Mouse (Mus musculus) left cerebral cortex, adult 18-20 months (tissue): Measurements from ENCODE around the gene Slfn1. TPM values are rescaled to one million over a fixed set of nuclear protein-coding genes. Genes with fewer than 3 reads are reported as not detected.
"Not testable (repeated sequence)": the region's sequence is repeated elsewhere in the genome, so short reads cannot be mapped to it uniquely, and the experiment has no call there.

Experiments
- DNase-seq, 2 experiments: peaks; one replicate each; pipeline ENCODE4 v3.0.0; 2021 to 2022; ENCODE audit warnings: low spot score in 2 of 2, mixed read lengths in 1 of 2
- long read RNA-seq, 2 experiments: library from polyadenylated mRNA; stranded (forward); transcript quantifications; one replicate each; pipeline ENCODE4 v2.0.0; 2021
- total RNA-seq, 2 experiments: library from RNA; stranded (reverse); gene quantifications; 2 replicates each; pipeline ENCODE4 v1.2.3; 2021

Slfn1 gene
- not detected for total RNA-seq
- long read RNA-seq, experiment 1: 0 reads
- long read RNA-seq, experiment 2: 0 reads

DNA sequence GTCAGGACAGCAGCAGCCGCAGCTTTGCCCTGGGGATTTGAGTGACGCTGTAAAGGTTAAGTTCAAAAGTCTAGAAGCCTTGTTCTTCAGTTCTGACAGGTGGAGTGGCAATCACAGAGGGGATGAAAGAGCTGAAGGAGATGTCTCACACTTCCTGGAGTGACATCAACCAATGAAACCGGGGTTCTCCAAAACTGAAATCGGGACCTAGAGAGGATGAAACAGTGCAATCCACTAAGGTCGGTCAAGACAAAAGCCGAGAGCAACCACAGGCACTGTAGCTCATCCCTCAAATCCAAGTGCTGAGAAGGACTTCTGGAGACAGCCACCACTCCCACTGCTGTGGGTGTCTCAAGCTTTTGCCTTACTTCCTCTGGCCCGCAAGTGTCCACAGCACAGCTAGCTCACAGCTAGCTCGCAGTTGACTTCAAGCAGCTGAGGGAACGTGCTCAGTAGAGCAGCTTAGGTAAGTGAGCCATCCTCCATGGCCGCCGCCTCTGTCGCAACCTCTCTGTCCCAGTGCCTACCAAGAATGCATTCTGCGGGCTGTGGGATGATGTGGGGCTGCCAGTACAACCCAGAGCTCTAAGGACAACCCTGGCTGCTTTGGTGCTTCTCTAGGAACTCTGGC is at the start of gene Slfn1:
TSS of gene Slfn1 (plus strand) at position 253 of the 631 bp plus-strand sequence.
- no peak for DNase-seq

DNA sequence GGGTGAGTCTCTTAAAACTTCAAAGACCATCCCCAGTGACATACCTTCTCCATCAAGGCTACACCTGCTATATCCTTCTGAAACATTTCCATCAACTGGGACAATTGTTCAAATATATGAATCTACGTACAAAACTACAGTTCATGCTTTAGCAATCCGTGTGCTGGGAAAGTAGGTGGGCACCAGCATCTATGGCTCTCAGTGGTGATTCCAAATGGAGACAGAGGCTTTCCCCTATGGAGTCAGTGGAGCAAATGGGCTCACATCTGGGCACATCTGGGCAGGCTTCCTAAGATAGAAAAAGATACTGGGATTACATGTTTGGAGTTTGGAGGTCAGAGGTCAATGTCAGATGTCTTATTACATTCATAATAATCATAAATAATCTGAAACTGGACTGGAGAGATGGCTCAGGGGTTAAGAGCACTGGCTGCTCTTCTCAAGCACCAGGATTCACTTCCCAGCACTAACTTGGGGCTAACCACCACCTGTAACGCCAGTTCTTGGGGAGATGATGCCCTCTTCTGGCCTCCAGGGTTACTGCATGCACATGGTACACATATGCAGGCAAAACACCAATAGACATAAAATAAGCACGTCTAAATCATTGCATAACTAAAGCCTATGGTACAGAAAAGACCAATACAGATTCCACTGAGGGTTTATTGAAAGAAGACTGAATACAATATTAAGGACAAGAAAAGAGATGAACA is 48.5 kb upstream of the Slfn1 start:
- no peak for DNase-seq

DNA sequence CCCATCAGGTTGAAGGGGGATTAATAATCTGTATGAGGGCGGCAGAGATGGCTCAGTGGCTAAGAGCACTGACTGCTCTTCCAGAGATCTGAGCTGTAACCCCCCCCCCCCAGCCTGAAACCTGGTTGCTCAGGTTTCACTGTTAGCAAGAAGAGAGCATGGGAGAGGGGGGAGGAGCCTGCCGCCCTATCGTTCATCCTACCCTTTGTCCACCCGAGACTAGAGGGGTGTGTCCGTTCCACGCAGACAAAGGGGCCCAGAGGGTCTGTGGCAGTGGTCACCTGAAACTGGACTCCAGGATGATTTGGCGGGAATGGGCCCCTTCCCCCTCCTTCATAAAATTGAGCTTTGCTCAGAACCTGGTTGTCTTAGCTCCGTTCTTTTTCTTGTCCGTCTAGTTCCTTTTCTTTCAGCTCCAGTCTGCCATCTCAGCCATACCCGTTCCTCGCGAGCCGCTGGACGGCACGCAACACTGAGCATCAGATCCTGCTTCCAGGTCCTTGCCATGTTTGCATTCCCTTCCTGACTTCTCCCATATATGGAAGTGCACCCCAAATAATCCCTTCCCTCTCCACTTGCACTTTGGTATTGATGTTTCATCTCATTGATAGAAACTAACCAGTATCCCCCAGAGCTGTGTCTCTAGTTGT is 46.2 kb upstream of the Slfn1 start:
- no peak for DNase-seq

DNA sequence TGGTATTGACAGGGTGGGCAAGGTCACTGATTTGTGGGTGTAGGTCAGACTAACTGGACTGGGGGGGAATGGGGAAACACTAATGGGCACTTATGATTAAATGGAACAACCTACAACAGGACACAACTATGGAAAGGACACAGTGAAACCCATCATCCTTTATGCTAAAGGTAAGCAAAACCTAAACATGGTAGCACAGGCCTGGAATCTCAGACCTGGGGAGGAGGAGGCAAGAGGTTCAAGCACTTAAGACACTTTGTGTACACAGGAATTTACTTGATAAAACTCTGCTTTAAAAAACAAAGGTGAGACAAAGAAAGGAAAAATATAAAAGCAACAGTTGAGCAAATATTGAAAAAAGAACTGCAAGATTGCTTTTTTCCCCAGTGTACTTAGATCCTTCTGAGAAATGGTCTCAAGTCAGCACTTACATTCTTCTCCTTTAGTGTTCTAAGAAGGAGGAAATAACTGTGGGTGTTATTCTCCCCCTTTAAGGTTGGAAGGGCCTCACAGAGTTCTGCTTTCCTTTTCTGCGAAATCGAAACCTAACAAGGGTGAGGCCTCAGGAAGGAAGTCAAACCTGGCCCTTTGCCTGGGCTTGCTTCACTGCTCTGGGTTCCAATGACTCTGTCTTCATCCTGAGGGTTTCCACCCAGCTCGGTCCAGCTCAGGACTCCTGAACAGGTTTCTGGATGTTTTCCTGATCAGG is 38.8 kb upstream of the Slfn1 start:
- no peak for DNase-seq

DNA sequence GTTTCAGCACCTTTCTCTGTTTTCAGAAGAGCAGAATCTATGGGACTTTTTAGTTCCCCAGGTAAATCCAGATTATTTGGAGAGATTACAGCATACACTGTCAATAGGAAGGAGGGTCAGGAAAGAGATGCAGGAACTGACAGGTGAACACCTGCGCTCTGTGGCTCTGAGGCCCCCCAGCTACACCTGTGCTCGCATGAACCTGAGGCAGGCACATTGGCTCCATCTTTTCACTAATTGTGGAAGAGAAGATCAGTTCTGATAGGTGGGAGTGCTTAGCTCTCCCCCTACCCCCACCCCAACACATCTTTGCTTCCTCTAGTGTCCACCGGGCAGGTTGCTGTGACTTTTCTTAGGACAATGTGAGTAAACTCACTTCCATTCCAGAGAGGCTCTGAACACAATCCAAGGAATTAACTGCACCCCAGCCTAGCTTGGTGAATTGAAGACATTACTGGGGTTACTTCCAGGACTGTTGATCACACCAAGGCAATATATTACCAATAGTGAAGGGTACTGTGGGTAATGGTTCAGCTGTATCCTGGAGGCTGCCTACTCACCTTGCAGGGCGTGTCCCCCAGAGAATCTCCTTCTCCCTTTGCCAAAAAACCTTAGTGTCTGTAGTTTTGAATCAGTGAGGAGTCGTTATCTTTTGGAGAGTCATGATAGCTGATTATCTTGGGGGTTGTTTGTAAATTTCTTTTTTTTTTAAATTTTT is 38.1 kb upstream of the Slfn1 start:
- DNase-seq: no peak

DNA sequence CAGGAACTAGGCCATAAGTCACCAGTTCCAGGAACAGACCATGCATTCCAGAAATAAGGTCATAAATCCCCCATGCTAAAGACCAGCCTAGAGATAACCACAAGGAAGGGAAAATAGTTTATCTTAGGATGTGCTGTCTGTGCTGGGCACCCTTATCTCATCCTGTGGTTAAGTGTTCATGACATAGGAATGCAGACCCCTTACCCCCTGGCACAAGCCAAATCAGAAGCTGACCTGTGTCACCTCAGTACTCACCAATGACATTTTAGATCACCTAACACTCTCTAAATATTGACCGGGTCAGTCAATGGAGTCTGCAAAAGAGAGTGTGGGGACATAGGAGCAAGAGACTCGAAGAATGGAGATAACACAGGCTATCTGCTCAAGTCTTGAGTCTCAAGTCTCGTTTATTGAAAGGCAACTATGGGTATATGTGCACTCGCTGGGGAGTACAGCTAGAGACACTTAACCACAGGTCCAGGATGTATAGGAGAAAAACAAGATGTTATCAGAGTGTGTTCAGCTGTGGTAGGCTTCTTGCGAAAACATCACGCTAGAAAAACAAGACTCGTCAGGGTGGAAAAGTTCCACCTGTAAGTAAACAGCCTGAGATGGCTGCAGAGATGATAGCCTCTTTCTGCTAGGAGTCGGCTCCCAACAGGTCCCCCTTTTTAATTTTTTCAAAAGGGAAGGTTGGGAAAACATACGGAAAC is 37.0 kb upstream of the Slfn1 start:
- no peak for DNase-seq

DNA sequence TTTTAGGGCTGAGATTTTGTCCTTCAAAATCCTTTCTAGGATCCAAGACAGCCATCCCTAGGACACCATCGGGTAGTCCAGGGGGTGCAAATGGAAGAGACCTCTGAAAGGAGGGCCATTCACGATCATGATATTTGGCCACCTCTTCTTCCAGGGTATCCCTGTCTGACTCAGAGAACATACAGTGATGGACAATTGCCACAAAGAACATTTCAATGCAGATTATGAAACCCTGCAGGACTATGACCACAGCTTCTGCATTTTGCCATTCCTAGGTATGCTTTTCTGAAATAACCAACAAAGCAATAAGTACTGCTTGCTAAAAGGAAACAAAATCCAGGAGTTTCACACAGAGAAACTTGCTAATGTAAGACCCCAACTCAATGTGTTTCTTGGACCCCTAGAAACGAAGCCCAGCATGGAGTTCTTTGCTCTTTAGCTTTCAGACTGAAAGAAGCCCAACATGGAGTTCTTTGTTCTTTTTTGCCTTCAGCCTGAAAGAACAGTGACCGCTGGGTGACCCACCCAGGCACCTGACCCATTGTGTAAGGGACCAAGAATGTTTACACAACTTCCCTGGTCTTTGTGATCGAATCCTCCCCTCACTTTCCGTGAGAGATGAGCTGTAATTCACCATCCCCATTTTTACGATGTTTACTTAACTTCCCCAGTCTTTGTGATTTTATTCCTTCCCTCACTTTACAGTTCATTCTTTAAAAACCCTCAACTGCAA is 33.7 kb upstream of the Slfn1 start:
- no peak for DNase-seq

DNA sequence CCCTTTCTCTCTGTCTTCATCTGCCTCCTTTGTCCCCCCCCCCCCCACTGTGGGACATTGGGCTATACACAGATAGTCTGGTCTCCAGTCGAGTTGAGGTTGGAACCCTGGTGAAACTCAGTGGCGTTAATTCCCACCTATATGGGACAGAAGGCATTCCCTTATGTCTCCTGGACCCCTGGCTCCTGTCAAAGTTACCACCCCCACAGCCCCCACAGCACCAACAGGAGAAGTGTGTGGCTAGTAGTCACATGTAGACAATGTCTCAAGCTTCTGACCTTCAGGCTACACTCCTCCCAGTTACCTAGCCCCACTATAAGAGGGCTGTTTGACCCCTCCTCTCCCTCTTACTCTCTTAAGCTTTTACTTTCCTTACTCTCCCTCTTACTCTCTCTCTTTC is 32.5 kb upstream of the Slfn1 start:
- DNase-seq: no peak

DNA sequence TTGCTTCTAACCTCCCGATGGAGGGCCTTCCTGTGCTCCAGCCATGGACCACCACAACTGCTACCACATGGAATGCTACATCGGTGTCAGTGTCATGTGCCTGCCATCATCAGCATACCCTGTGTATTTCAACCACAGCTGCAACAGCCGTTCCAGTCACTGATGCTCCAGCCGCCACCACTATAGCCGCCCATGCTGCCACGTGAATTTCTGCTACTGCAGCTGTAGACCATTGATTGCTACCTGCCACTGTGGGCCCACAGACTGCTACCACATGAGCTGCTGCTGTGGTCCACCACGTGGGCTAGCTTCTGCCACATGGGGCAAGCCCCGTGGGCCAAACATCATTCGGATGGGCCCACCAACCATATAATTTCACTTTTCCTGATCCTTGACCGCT is 31.9 kb upstream of the Slfn1 start:
- no peak for DNase-seq

DNA sequence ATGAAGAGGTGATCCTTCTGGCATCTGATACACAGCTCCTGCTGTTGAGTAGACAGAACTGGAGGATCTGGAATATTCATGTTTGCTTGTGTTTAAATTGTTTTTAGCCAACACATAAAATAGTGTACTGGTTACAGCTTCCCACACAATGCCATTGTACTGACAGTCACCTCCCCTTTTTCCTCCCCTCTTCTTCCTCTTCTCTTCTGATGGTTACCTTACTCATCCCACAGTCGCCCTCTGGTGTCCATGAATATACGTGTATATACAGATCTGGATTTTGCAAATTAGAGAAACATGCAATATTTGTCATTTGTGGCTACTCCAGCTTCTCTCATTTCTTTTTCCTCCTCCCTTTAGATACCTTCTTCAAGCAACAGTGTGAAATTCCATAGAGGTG is 1.5 kb upstream of the Slfn1 start:
- peak; percentile 9 to 41 for DNase-seq

DNA sequence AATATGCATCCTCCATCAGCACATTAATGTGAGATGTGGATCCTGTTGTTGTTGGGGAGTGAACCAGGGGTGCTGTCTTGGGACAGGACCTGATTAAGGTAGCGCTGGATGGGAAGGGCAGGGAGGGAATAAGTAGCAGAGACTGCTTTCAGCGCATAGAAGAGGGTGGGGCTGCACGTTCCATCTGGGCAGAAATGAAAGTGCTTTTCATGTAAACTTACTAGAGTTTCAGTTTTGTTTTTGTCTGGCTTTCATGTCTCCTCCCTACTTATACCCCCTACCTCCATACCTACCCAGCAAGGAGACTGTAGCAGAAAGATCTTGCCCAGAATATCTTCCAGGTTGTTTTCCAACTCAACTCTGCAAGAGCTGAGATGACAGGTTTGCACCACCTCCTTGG is 1.4 kb downstream of the Slfn1 start:
- DNase-seq: no peak

DNA sequence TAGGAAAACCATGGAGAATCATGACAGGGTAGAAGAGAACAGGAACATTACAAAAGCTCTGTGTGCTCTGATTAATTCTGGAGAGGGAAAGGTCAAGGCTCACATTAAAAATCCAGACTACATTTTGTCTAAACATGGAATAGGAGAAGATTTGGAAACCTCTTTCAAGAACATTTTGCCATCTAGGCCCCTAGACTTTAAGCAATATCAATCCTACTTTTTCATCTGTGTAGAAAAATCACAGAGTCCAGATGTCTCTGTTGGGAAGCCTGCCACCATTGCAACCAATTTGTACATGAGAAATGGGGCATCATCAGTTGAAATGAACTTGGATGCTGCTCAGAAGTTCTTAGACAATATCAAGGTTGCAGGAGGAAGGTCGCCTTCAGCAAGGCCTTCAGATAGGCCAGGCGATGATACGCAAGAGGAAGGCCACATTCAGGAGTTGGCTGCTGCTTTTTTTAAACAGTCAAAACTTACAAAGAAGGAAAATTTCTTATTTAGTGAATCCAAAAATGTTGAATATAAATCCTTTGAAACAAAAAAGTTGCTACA is 4.6 kb downstream of the Slfn1 start:
- no peak for DNase-seq

DNA sequence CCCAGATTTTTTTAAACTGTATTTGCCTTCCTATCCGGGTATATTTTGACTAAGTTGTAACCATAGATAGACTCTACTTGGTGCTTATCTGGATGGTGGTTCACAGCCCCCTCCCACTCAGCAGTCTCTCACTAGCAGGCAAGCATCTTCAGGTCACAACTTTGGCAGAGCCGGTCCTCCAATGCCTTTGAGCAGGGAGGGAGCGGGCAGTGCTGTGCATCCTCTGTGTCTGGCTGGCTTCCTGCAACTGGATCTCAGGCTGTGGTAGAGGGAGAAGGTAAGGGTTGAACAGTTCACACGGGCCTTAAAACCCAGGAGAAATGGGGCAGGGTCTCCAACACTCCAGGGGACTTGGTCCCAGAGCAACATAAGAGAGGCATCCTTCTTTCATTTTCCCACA is 6.5 kb downstream of the Slfn1 start:
- DNase-seq: no peak

DNA sequence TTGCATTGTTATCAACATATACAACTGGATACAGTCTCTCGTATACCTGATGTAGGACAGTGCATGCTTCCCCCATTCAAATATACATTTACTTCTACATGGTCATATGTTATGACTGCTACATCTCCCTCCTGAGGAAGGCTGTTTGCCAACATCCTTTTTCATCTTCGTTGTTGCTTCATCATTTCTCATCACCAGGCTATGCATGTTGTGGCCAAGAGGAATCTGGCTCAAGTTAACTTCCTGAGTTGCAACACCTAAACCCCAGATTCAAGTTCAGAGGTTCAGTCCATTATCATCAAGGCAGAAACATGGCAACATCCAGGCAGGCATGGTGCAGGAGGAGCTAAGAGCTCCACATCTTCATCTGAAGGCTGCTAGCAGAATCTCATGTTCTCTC is 8.3 kb downstream of the Slfn1 start:
- DNase-seq: no peak

DNA sequence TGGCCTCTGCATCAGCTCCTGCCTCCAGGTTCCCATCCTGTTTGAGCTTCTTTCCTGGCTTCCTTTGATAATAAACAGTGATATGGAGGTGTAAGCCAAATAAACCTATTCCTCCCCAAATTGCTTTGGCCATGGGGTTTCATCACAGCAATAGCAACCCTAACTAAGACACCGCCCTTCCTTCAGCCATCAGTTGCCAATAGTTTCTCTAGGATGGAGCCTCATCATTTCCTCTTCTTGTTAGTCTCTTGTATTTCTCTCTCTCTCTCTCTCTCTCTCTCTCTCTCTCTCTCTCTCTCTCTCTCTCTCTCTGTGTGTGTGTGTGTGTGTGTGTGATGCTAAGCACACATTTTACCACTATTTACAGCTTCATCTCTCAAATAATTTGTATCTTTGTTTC is 9.0 kb downstream of the Slfn1 start:
- not testable (repeated sequence) for DNase-seq

DNA sequence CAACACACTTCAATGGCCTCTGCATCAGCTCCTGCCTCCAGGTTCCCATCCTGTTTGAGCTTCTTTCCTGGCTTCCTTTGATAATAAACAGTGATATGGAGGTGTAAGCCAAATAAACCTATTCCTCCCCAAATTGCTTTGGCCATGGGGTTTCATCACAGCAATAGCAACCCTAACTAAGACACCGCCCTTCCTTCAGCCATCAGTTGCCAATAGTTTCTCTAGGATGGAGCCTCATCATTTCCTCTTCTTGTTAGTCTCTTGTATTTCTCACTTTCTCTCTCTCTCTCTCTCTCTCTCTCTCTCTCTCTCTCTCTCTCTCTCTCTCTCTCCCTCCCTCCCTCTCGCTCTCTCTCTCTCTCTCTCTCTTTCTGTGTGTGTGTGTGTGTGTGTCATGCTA is 20.6 kb downstream of the Slfn1 start:
- not testable (repeated sequence) for DNase-seq

DNA sequence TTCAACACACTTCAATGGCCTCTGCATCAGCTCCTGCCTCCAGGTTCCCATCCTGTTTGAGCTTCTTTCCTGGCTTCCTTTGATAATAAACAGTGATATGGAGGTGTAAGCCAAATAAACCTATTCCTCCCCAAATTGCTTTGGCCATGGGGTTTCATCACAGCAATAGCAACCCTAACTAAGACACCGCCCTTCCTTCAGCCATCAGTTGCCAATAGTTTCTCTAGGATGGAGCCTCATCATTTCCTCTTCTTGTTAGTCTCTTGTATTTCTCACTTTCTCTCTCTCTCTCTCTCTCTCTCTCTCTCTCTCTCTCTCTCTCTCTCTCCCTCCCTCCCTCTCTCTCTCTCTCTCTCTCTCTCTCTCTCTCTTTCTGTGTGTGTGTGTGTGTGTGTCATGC is 32.3 kb downstream of the Slfn1 start:
- DNase-seq: not testable (repeated sequence)
